Mouse (Mus musculus): ENCODE data around the gene Catsper2. TPM values are rescaled to one million over a fixed set of nuclear protein-coding genes. Genes with fewer than 3 reads are reported as not detected.
A peak's percentile ranks its signal among the peaks of the same experiment; 100 is the strongest.
"Not testable (repeated sequence)": the region's sequence is repeated elsewhere in the genome, so short reads cannot be mapped to it uniquely, and the experiment has no call there.

Gene Catsper2
- total and polyA plus RNA-seq, 3 experiments = 3.4 to 4.2 (median 3.8) TPM

- Histone ChIP-seq H3K36me3 (ENCODE audit: control insufficient read depth, insufficient read depth, low read length) (peaks cover 39% of the 10 kb centered on the region), H3K27ac (peak overlapping the region; percentile 96), H3K79me2 (replicated peaks; ENCODE audit: control insufficient read depth, insufficient read depth, low read length) (peaks cover 2% of the 10 kb centered on the region; the same call in 1 of the 2 replicates), H3K4me1 (ENCODE audit: control insufficient read depth, insufficient read depth, low read length) (peaks cover 7% of the 10 kb centered on the region), H3K9ac (ENCODE audit: low read depth, low read length) (peak overlapping the region; percentile 99), H3K4me3 (peak overlapping the region; percentile 96), H3K27me3 (ENCODE audit: control insufficient read depth, insufficient read depth, low read length) (no peaks in the 10 kb centered on the region)
- no peak for DNase-seq
- intact Hi-C loops (cut with DNase I) = loop anchor here (5.0 kb wide), 2 partner anchors 62 to 142 kb away; partner anchors contain the start of gene Trp53bp1
- TF ChIP-seq CTCF (IDR thresholded peaks at IDR 0.05) = no peak
- no peak for TF ChIP-seq EP300 (IDR thresholded peaks at IDR 0.05; ENCODE audit: insufficient read depth, low read depth, low read length)
- no peak for TF ChIP-seq POLR2A (IDR thresholded peaks at IDR 0.05; ENCODE audit: insufficient read depth, low read depth, low read length)
- WGBS = under 1% methylated on average over 32 of the region's 32 CpGs
Measured at GRCm38 (mm10) chr2:121414139-121414685, 620 bp upstream of the Catsper2 start.

- Histone ChIP-seq H3K79me2 (replicated peaks; ENCODE audit: control insufficient read depth, insufficient read depth, low read length) (no peaks in the 10 kb centered on the region), H3K36me3 (ENCODE audit: control insufficient read depth, insufficient read depth, low read length) (peaks cover 27% of the 10 kb centered on the region), H3K9ac (ENCODE audit: low read depth, low read length) (peak overlapping the region; percentile 81), H3K4me1 (ENCODE audit: control insufficient read depth, insufficient read depth, low read length) (peaks cover 7% of the 10 kb centered on the region), H3K4me3 (peak overlapping the region; percentile 96), H3K27me3 (ENCODE audit: control insufficient read depth, insufficient read depth, low read length) (no peaks in the 10 kb centered on the region), H3K27ac (peak overlapping the region; percentile 96)
- intact Hi-C loops (cut with DNase I) = loop anchor here (2.0 to 5.0 kb wide), 3 partner anchors 36 to 141 kb away; partner anchors contain the start of genes Serf2 and Trp53bp1
- WGBS = 0% methylated on average over 4 of the region's 4 CpGs
- TF ChIP-seq POLR2A (IDR thresholded peaks at IDR 0.05; ENCODE audit: insufficient read depth, low read depth, low read length) (no peak), EP300 (IDR thresholded peaks at IDR 0.05; ENCODE audit: insufficient read depth, low read depth, low read length) (no peak), CTCF (IDR thresholded peaks at IDR 0.05) (no peak)
- no peak for DNase-seq
Measured at GRCm38 (mm10) chr2:121412843-121413386, 677 bp downstream of the Catsper2 start.

GRCm38 (mm10) chr2:121408160-121408559, 5.4 kb downstream of the Catsper2 start:
- Histone ChIP-seq H3K79me2 (replicated peaks; ENCODE audit: control insufficient read depth, insufficient read depth, low read length) (no peaks in the 10 kb centered on the region), H3K4me3 (no peak overlapping the region), H3K9ac (ENCODE audit: low read depth, low read length) (no peak overlapping the region), H3K4me1 (ENCODE audit: control insufficient read depth, insufficient read depth, low read length) (peaks cover 1% of the 10 kb centered on the region; the same call in 1 of the 2 replicates), H3K36me3 (ENCODE audit: control insufficient read depth, insufficient read depth, low read length) (no peaks in the 10 kb centered on the region), H3K27ac (no peak overlapping the region), H3K27me3 (ENCODE audit: control insufficient read depth, insufficient read depth, low read length) (no peaks in the 10 kb centered on the region)
- TF ChIP-seq POLR2A (IDR thresholded peaks at IDR 0.05; ENCODE audit: insufficient read depth, low read depth, low read length) (no peak), EP300 (IDR thresholded peaks at IDR 0.05; ENCODE audit: insufficient read depth, low read depth, low read length) (no peak), CTCF (IDR thresholded peaks at IDR 0.05) (peak; percentile 73)
- intact Hi-C loops (cut with DNase I) = no loop called here
- WGBS = 45% methylated on average over 4 of the region's 4 CpGs
- peak; percentile 31 to 45 for DNase-seq

GRCm38 (mm10) chr2:121403296-121403695, 10.3 kb downstream of the Catsper2 start:
- no peaks in the 10 kb centered on the region for H3K27me3 ChIP-seq (ENCODE audit: control insufficient read depth, insufficient read depth, low read length)
- intact Hi-C loops (cut with DNase I) = no loop called here
- TF ChIP-seq CTCF (IDR thresholded peaks at IDR 0.05) = no peak

GRCm38 (mm10) chr2:121396624-121397023, 17.0 kb downstream of the Catsper2 start:
- H3K27ac ChIP-seq = no peak overlapping the region
- H3K4me1 ChIP-seq (ENCODE audit: control insufficient read depth, insufficient read depth, low read length) = no peaks in the 10 kb centered on the region
- no peaks in the 10 kb centered on the region for H3K27me3 ChIP-seq (ENCODE audit: control insufficient read depth, insufficient read depth, low read length)
- H3K4me3 ChIP-seq = no peak overlapping the region
- intact Hi-C loops (cut with DNase I) = no loop called here
- no peaks in the 10 kb centered on the region for H3K79me2 ChIP-seq (replicated peaks; ENCODE audit: control insufficient read depth, insufficient read depth, low read length)
- DNase-seq = peak; percentile 62 to 81
- no peak overlapping the region for H3K9ac ChIP-seq (ENCODE audit: low read depth, low read length)
- H3K36me3 ChIP-seq (ENCODE audit: control insufficient read depth, insufficient read depth, low read length) = no peaks in the 10 kb centered on the region
- WGBS = 18% methylated on average over 8 of the region's 8 CpGs
- no peak for TF ChIP-seq EP300 (IDR thresholded peaks at IDR 0.05; ENCODE audit: insufficient read depth, low read depth, low read length)
- TF ChIP-seq CTCF (IDR thresholded peaks at IDR 0.05) = peak; percentile 85
- TF ChIP-seq POLR2A (IDR thresholded peaks at IDR 0.05; ENCODE audit: insufficient read depth, low read depth, low read length) = no peak

More at GRCm38 (mm10) chr2:121403296-121403695, 10.3 kb downstream of the Catsper2 start:
- Histone ChIP-seq H3K4me3 (no peak overlapping the region), H3K27ac (no peak overlapping the region), H3K4me1 (ENCODE audit: control insufficient read depth, insufficient read depth, low read length) (no peaks in the 10 kb centered on the region), H3K9ac (ENCODE audit: low read depth, low read length) (no peak overlapping the region), H3K79me2 (replicated peaks; ENCODE audit: control insufficient read depth, insufficient read depth, low read length) (no peaks in the 10 kb centered on the region), H3K36me3 (ENCODE audit: control insufficient read depth, insufficient read depth, low read length) (no peaks in the 10 kb centered on the region)
- no peak for DNase-seq

- H3K4me1 ChIP-seq (ENCODE audit: control insufficient read depth, insufficient read depth, low read length); H3K27ac ChIP-seq; H3K9ac ChIP-seq (ENCODE audit: low read depth, low read length); intact Hi-C loops (cut with DNase I); H3K4me3 ChIP-seq; H3K36me3 ChIP-seq (ENCODE audit: control insufficient read depth, insufficient read depth, low read length); DNase-seq; H3K27me3 ChIP-seq (ENCODE audit: control insufficient read depth, insufficient read depth, low read length); H3K79me2 ChIP-seq (replicated peaks; ENCODE audit: control insufficient read depth, insufficient read depth, low read length): not testable (repeated sequence)
- 95% methylated on average over 17 of the region's 17 CpGs for WGBS
Measured at GRCm38 (mm10) chr2:121386961-121387575, 26.5 kb downstream of the Catsper2 start, which contains the start of gene Strc. Strc (minus strand) TSS chr2:121387168.
